Mouse (Mus musculus) left cerebral cortex, postnatal 25 days (tissue): Measurements from ENCODE around the gene Enox1. TPM values are rescaled to one million over a fixed set of nuclear protein-coding genes. Genes with fewer than 3 reads are reported as not detected.

Source experiments
- DNase-seq, 2 experiments: peaks; one replicate each; pipeline ENCODE4 v3.0.0; 2022; ENCODE audit warnings: low spot score in 2 of 2, mixed read lengths in 1 of 2
- intact Hi-C: fragments of 180-260 bp; cut with DNase I; formaldehyde crosslinking; loops from one replicate; pipeline ENCODE4 v1.15.1; 2025
- total RNA-seq, 2 experiments: library from RNA; stranded (reverse); gene quantifications; 2 replicates each; pipeline ENCODE4 v1.2.3; 2021

Gene Enox1
- total RNA-seq, 2 experiments from 2014 or later: 57.1 to 60.3 TPM

DNA sequence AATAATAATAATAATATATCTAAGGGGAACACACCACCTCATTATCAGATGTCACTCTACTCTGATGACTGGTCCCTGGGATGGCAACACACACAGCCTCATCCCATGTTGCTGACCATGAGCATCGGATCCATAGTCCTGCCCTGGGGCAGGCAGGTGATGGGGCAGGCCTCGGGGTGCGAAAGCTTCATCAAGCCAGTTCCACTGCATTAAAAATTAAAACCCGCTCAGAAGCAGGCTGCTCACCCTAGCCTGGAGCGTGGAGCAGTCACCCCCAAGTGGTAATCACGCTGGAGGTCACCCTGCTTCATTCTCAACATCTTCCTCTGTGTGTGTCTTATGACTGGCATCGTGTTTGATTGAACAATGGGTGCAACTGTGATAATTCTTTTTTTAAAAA is 321.6 kb downstream of the Enox1 start:
- intact Hi-C loops: no loop called here
- DNase-seq: no peak

DNA sequence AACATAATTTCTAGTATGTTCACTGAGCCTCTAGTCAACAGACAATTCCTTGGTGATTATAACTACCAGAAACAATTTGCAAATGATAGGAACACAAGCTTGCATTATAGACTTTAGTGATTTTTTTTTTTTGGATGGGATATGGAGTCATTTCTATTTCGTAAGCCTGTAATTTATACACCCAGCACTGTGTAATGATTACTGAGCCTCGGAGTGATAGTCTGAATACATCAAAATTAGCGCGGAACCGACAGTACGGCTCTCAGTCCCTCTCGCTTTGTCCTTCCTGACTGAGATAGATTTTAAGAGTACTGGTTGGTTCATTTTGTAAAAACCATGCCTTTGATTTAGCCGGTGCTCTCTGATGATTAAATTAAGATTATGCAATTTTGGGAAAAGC is 322.1 kb downstream of the Enox1 start:
- intact Hi-C loops: no loop called here
- no peak for DNase-seq

DNA sequence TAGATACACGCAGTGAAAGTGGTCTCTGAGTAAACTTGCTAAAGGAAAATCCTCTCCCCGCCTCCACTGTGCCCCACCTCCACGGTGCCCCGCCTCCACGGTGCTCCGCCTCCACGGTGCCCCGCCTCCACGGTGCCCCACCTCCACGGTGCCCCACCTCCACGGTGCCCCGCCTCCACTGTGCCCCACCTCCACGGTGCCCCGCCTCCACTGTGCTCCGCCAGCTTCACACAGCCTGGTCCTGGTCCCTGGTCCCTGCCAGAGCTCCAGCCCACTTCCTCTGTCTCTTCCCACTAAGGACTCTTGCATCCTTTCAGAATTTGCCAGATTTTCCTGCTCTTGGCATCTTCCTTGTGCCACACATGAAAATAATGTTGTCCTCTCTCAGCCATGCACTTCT is 326.5 kb downstream of the Enox1 start:
- no peak for DNase-seq
- intact Hi-C loops: no loop called here

- intact Hi-C loops: no loop called here
- peak; percentile 34 to 65 for DNase-seq
These were observed 328.4 kb downstream of the Enox1 start for GRCm38 (mm10) chr14:77484951-77485447.

DNA sequence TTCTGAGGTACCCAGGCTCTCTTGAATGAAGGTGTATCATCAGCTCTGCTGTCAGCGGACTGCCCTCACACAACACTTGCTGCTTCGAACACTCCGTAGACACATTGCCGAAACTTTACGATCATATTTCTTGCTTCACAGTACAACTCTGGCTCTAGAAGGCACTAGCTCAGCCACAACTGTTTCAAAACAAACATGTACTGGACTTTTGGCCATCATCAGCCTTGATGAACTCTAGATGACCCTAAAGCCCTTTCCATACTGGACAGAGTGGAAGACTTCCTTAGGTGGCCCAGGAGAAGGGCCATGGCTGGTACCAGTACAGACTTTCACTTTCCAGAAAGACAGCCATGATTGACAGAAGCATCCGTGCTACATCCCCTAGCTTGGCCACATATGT is 334.1 kb downstream of the Enox1 start:
- DNase-seq: no peak
- intact Hi-C loops: no loop called here

DNA sequence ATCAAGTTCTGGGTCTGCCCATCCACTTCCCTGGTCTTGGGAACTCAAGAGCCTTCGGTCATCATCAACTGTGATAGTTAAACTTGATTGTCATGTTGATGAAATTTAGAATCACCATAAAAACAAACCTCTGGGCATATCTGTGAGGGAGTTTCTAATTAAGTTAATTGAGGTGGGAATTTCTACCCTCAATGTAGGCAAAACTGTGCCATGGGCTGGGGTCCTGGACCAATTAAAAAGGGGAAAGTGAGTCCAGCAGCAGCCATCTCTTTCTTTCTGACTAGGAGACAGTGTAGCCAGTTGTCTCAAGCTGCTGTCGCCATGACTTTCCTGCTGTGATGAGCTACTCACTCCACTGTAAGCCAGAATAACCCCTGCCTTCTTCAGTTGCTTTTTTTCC is 335.2 kb downstream of the Enox1 start:
- no peak for DNase-seq
- intact Hi-C loops: no loop called here

DNA sequence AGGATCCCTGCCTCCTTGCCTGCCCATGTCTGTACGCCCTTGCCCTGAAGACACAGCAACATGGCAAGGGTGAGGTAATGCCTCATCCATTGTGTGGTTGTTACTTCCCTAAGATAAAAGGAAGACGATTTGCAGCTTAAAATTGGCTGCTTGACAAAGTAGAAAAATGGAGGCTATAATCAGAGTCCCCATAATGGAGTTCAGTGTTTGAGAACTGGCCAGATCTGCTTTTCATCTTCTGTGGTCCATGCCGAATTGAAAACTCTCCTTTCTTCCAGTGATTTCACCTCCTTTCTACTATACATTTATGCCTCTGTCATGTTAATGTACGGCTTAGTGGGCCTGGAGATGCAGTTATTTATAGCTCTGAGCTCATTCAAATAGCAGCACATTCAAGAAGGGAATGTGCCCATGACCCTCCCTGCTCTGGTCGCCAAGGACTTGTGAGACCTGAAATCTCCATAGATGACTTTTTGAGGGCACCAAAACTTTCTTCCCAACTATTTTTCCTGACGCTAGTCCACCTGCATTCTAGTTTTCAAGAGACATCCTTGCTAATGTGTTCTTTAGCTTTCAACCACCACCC is 343.5 kb downstream of the Enox1 start:
- DNase-seq: no peak
- intact Hi-C loops: no loop called here

DNA sequence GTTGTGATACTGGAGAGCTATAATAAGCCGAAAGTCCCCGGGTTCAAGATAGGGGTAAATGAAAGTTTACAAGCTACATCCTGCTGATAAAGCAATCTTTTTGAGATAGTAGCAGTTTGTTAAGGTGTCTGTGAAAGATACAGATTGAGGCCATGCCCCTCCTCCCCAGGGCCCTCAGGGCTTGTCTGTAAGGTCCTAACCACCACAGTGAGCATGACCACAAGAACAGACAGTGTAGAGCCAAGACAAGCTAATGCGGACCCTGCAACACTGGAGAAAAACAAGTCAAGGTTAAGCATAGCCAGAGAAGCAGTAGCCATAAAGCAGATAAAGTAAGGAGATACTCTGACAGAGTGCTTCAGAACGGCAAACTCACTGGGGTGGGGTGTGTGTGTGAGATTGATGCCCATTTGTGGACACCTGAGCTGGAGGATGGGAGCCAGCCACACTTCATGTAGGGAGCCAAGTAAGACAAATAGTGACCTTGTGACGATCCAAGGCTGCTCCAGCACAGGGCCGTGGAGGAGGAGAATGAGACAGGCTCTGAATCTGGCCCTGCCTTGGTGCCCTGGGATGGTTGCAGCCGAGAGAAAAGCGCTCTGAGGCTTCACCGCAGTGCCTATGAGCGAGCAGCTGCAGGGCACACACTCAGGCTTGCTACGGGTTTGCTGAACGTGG is 348.0 kb downstream of the Enox1 start:
- intact Hi-C loops: no loop called here
- DNase-seq: no peak

DNA sequence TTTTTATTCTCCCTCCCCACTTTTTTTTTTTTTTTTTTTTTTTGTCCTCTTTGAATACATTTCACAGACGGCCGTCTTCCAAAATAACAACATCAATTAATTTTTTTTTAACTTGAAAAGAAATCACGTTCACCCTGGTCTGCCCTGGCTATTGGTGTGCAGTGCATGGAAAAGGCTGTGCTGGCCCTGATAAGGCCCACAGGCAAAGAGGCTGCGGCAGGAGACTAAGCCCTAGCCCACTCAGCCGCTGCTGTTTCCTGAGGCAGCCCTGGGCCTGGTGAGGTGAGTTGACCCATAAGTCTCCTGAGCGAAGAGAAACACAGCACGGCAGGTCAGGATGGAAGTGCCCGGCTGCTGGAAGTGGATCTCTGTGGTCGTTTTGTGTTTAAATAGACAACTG is 349.8 kb downstream of the Enox1 start:
- DNase-seq: no peak
- intact Hi-C loops: no loop called here

GRCm38 (mm10) chr14:77508036-77508435 is 351.5 kb downstream of the Enox1 start:
- intact Hi-C loops: no loop called here
- no peak for DNase-seq

DNA sequence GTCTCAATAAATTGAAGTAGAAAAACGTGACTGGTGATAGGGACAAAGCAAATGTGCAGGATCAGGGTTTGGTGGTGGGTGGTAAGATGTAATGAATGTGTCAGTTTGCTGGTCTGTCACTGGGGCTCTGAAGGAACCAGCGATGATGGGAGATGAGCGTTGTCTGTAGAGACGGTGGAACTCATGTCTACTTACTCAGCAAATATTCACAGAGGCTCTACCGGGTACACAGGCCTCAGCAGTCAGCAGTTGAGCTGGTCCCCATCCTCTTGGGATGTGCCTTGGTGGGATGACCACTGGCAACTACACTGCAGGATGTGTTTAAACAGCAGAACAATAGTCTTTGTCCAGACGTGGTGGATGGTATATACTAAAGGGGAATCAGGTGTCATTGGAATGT is 352.5 kb downstream of the Enox1 start:
- intact Hi-C loops: no loop called here
- DNase-seq: no peak

DNA sequence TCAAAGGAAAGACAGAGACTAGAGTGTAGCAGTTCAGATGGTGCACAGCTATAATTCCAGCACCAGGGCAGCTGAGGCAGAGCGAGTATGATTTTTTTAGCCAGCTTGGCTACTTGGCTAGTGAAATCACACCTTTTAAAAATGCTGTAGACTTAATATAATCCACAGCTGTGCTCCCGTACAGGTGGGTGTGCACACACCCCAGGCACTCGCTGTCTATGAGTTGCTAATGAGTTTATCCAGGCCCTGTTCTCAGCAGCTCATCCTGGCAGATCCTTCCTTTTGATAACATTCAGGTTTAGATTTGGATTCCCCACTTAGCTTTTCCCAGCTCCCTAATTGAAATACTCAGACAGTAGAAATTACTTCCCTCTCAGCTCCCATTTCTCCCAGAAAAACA is 353.4 kb downstream of the Enox1 start:
- intact Hi-C loops: no loop called here
- peak in 1 of 2 experiments; percentile 53 for DNase-seq

- intact Hi-C loops: no loop called here
- no peak for DNase-seq
These were observed 354.7 kb downstream of the Enox1 start for GRCm38 (mm10) chr14:77511137-77511870.

- intact Hi-C loops: no loop called here
- DNase-seq: no peak
These were observed 361.5 kb downstream of the Enox1 start for GRCm38 (mm10) chr14:77518017-77518416.

DNA sequence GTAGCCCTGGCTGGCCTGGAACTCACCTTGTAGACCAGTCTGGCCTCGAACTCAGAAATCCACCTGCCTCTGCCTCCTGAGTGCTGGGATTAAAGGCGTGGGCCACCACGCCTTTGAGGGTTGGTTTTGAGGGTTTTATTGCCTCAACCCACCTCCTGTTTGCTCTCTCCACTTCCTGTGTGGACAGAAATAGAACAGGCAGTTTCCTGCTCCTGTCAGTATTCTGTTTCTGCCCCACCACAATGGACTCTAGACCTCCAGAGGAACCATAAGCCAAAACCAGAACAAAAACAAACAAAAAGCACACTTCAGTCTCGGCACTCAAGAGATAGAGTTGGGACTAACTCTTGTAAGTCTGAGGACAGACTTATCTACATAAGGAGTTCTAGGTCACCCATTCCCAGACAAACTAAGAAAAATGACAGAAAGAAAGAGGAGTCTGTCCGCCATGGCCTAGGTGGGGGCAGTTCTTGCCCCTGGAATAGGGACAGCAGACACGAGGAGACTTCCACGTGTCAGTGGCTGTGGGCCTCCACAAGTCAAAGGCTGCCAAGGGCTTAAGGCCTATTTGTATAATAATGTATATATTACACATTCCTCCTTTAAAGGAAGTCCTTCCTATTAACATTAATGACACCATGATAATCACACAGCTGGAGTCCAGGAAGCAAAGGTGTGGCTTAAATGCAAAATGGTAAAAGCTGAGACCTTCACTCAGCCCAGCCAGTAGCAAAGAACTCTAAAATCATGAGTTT is 362.6 kb downstream of the Enox1 start:
- intact Hi-C loops: no loop called here
- no peak for DNase-seq

GRCm38 (mm10) chr14:77519701-77520100 is 363.1 kb downstream of the Enox1 start:
- intact Hi-C loops: no loop called here
- no peak for DNase-seq

DNA sequence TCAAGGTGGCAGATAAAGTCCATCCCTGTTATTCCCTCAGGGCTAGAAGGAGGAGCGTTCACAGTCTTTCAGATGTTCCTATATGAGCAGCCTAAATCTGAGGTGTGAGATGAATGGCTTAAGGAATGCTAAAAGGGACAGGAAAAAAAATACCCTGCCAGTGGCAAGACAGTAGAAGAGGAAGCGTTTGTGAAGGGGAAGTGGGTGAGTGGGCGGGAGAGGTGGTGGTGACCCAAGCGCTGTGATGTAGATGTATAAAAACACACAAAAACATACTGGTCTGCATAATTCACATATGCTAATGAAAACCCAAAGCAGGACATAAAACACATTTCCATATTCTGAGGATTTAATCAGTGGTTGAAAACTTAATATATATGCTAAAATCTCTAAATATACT is 367.7 kb downstream of the Enox1 start:
- intact Hi-C loops: no loop called here
- DNase-seq: peak in 1 of 2 experiments; percentile 56

DNA sequence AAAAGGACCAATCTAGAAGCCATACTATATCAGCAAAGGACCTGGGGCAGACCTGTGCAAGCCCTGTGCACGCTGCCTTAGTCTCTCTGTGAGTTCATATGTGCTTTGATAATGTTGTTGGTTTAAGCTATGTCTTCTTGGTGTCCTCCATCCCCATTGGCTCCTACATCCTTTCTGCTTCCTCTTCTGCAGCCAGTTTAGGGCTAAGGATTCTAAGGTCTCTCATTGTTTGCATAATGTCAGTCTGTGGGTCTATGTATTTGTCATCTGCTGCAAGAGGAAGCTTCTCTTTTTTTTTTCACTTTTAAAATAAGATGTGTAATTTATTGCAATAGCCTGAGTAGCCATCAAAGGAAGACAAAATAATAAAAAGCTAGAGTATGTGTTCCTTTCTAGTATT is 369.7 kb downstream of the Enox1 start:
- intact Hi-C loops: no loop called here
- no peak for DNase-seq

- DNase-seq: peak in 1 of 2 experiments; percentile 19
- intact Hi-C loops: no loop called here
These were observed 372.6 kb downstream of the Enox1 start for GRCm38 (mm10) chr14:77529201-77529600.

- intact Hi-C loops: no loop called here
- DNase-seq: no peak
These were observed 373.1 kb downstream of the Enox1 start for GRCm38 (mm10) chr14:77529621-77530020.
